Mouse (Mus musculus): Measurements from ENCODE around the gene Ptpn5.

Gene Ptpn5

GRCm38 (mm10) chr7:47110511-47110910 is 23.0 kb downstream of the Ptpn5 start:
- DNase-seq, result no peak

- DNase-seq, result no peak
These were observed 24.7 kb downstream of the Ptpn5 start for GRCm38 (mm10) chr7:47108779-47109189.

DNA sequence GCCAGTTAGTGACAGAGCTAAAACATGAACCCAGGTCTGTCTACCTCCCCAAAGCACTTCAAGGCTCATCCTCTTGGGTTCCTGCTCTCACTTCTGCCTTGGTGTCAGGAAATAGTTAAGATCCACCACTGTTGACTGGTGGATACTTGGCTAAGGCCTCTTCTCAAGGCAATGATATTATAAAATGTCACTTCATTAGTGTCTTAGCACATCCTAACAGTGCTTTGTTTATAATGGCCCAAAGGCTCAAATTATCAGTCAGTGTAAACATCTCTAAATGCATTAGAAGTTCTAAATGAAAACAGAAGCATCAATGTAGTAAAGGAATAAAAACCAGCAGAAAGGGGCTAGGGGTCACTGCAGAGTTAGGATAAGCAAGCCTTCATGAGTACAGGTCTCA is 26.5 kb downstream of the Ptpn5 start:
- DNase-seq, result no peak

- no peak for DNase-seq
These were observed 29.6 kb downstream of the Ptpn5 start for GRCm38 (mm10) chr7:47103671-47104414.

GRCm38 (mm10) chr7:47102970-47103369 is 30.5 kb downstream of the Ptpn5 start:
- DNase-seq, result no peak

DNA sequence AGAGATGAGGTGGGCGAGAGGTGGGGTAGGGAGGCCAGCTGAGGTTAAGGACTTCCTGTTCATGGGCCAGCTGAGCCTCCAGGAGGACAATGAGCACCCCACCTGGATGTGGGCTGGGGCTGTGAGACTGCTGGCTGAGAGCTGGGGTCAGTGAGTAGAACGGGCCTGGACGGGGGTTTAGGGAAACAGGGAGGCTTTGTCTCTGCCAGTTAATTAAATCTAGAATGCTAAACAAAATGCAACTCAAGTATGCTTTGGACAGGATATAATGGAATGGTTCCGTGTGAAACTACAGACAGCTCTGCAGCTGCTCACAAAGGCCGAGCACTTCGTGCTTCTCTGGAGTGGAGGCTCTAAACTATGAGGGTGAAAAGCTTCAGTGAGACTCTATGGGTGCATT is 32.9 kb downstream of the Ptpn5 start:
- no peak for DNase-seq

DNA sequence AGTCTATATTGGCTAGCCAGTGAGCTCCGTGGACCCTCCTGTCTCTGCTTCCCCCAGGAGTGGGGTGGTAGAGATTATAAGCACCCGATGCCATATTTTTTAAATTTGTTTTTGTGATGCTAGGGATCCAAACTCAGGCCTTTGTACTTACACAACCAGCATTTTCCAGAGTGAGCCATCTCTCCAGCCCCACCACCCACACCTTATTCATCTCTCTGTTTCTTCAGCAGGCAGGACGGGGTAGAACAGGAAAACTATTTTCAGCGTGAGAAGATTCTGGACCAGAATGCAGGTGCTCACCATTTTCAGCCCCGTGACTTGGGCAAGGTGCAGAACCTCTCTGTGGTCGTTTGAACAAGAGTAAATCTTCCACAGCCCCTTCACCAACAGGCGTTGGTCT is 34.2 kb downstream of the Ptpn5 start:
- no peak for DNase-seq

DNA sequence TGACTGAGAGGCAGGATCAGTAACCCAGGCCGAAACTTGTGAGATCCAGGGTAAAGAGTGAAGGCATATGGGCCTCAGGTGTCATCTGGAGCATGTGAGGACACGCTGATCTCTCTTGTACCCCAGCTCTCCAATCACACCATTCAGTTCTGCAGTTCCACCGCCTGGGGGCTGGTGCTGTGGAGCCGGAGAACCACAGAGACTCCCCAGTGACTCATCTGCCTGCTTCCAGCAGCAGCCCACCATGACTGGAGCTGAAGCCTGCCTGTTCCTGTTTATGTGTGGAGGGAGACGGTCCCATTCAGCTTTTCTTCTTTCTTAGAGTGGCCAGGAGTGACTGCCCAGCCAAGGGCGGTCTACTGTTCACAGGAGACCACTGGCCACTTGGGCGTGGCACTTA is 35.4 kb downstream of the Ptpn5 start:
- peak; percentile 2 for DNase-seq

DNA sequence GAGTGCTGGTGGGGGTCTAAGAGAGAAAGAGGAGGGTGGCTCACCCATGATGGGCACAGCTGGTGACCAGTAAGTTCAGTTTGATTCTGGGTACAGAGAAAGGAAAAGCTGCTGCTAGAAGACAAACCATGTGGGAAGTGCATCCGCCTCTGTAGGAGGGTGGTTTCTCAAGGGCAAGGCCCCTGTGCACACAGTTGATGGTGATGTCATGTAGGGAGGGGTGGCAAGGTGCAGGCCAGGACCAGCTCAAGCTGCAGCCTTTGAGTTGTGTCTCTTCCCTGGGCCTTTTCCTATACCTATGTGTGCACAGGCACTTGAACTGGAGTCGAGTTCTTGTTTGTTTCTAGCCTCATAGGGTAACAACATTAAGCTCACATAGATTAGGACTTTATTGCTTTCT is 38.5 kb downstream of the Ptpn5 start:
- no peak for DNase-seq

DNA sequence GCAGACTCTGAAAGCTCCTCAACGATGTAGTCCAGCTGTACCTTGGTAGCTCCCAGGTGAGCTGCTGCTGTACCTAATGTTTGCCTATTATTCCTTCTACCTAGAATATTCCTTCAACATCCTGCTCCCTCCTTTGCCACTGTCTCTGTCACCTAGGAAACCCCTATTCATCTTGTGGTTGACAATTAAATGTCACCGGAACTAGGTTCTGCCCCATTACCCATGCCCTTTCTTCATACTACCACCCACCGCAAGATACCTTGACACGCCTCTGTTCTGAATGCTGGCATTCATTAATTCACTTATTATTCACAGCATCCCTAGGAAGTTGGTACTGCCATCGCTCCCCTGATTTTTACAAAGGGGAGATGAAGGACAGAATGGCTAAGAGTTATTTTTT is 39.5 kb downstream of the Ptpn5 start:
- no peak for DNase-seq

- DNase-seq, result no peak
These were observed 48.4 kb downstream of the Ptpn5 start for GRCm38 (mm10) chr7:47085075-47085474.

- peak; percentile 62 for DNase-seq
These were observed 52.2 kb downstream of the Ptpn5 start for GRCm38 (mm10) chr7:47081277-47081676.

DNA sequence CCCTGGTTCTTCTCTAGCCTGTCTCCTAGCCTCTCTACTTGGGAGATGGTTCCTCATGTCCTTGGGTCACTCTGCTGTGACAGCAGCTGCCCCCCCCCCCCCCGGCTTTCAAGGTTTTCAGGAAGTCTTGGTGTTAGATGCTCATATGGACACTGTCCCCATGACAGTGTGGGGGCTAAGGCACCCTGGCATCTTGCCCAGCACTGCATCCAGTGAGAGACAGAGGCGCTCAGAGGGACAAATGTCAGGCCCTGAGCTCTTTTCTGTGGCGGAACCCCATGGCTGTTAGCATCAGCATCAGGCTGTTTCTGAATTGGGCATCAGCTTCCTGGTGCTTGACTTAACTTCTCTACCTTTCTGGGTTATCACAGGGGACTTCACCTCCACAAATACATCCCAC is 52.6 kb downstream of the Ptpn5 start:
- DNase-seq, result no peak

GRCm38 (mm10) chr7:47077451-47077850 is 56.0 kb downstream of the Ptpn5 start:
- peak; percentile 65 for DNase-seq

GRCm38 (mm10) chr7:47076729-47077128 is 56.8 kb downstream of the Ptpn5 start:
- DNase-seq, result no peak

DNA sequence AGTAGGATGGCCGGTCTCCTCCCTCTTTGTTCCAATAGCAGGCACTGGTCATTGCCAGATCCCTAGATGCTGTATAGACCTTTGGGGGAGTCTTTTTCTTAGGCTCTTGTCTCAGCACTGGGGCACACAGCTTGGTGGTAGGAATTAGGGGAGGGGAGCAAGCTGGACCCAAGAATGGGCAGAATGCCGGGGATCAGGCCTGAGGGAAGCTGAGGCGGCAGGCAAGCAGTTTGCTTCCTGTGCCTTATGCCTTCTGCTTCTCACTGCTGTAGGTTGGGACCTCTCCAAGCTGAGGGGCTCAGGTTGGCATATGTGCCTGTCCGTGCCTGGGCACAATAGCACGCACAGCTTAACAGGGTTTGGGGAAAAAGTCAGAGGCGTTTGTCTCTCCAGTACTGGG is 57.3 kb downstream of the Ptpn5 start:
- DNase-seq, result no peak

- DNase-seq, result peak; percentile 80
These were observed 59.7 kb downstream of the Ptpn5 start for GRCm38 (mm10) chr7:47073536-47074521.

DNA sequence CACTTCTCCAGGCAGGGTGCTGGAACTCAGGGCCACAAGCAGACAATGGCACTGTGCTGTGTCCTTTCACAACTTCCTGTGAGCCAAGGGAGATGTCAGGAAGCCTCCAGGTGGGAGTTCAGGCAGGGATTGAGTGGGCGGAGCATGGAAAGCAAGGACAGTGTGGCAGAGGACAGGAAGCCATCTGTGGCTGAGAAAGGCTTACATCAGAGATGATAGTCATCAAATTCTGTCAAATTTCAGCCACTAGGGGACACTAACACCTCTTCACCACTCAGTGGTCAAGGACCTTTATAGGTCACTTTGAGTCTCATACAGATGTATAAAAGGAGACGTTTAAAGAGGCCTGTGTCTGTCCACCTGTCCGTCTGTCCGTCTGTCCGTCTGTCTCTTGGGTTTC is 60.9 kb downstream of the Ptpn5 start:
- peak; percentile 25 for DNase-seq

DNA sequence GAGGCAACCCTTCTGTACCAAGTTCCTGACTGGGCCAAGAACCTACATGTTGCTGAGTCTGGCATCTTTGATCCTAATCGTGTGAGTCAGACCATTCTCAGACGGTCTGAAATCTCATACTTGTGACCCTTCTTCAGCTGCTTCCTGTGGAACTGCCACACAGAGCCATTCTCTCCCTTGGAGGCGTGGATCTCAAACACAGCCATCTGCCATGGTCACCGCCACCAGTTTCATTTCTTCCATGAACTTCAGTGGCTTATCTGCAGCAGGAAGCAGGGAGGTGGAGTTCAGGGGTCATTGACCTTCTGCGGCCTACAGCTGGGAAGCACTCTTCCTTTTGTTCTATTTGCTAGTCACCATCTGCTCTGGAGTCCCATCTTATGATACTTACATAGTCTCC is 65.6 kb downstream of the Ptpn5 start:
- no peak for DNase-seq

GRCm38 (mm10) chr7:47066942-47067341 is 66.5 kb downstream of the Ptpn5 start:
- no peak for DNase-seq

DNA sequence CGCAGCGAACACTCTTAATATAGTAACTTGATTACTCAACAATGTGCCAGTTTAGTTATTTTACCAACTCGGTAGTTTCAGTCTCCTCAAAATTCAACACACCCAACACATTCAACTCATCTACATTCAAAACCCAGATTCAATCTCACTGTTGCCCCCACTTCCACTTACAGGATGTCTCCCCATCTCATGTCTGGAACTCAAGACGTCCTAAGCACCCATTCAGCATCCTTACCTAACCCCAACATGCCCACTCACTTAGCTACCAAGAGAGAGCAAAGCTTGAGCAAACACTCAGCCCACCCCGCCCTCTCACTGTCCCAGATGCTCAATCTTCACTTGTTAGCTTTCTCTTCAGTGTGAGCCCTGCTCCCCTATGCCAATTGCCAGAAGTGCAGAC is 71.9 kb downstream of the Ptpn5 start:
- no peak for DNase-seq

- no peak for DNase-seq
These were observed 74.1 kb downstream of the Ptpn5 start for GRCm38 (mm10) chr7:47059339-47059738.

DNA sequence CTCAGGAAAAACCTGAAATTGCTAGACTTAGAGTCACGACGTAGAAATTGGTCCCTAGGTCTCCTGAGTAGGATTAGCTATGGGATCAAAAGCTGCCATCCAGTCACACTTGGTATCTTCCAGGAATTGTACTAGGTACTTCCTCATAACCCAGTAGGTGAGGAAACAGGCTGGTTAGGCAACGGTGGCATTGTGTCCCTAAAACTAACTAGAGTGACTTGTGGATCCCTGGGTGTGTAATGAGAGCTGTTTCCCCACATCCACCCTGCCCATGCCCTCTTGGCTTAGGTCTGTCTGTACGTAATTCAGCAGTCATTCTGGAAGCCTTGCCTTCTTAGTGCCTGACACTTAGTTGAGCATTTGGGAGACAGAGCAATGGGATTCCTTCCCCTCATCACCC is 77.2 kb downstream of the Ptpn5 start:
- DNase-seq, result no peak

GRCm38 (mm10) chr7:47055744-47056143 is 77.7 kb downstream of the Ptpn5 start:
- DNase-seq, result no peak
